Mouse (Mus musculus) midbrain, embryonic 15.5 days (tissue): ENCODE results near the gene Rcbtb2. TPM values are rescaled to one million over a fixed set of nuclear protein-coding genes. Genes with fewer than 3 reads are reported as not detected.

ENCODE experiments used
- ATAC-seq: fragments of 200-750 bp; cut with Nextera tagmentation; replicated peaks from 2 replicates; pipeline ENCODE4 v1.8.0; 2017; ENCODE audit warnings: moderate TSS enrichment
- H3K27ac ChIP-seq: fragments of 300-500 bp; sonication (generic); 2 replicates; pipeline ENCODE4 v1.5.1; 2015; ENCODE audit warnings: mild to moderate bottlenecking, inconsistent platforms
- H3K27me3 ChIP-seq: fragments of 300-500 bp; sonication (generic); replicated peaks from 2 replicates; pipeline ENCODE4 v1.6.1; 2015; ENCODE audit warnings: inconsistent platforms
- H3K36me3 ChIP-seq: fragments of 300-500 bp; sonication (generic); replicated peaks from 2 replicates; pipeline ENCODE4 v1.6.1; 2015; ENCODE audit warnings: inconsistent platforms
- H3K4me1 ChIP-seq: fragments of 300-500 bp; sonication (generic); 2 replicates; pipeline ENCODE4 v1.6.1; 2015; ENCODE audit warnings: inconsistent platforms
- H3K4me2 ChIP-seq: fragments of 300-500 bp; sonication (generic); 2 replicates; pipeline ENCODE4 v1.6.1; 2015; ENCODE audit warnings: inconsistent platforms, mild to moderate bottlenecking, moderate library complexity
- H3K4me3 ChIP-seq: fragments of 300-500 bp; sonication (generic); 2 replicates; pipeline ENCODE4 v1.5.1; 2015; ENCODE audit warnings: mild to moderate bottlenecking, inconsistent platforms
- H3K9ac ChIP-seq: fragments of 300-500 bp; sonication (generic); 2 replicates; pipeline ENCODE4 v1.6.1; 2015; ENCODE audit warnings: mild to moderate bottlenecking, inconsistent platforms
- H3K9me3 ChIP-seq: fragments of 300-500 bp; sonication (generic); 2 replicates; pipeline ENCODE4 v1.6.1; 2016; ENCODE audit warnings: inconsistent platforms
- whole genome bisulfite sequencing: fragments of 180-500 bp; shearing (Covaris S2); methylation state at CpG from one replicate; pipeline ENCODE4 v1.1.7; 2015; ENCODE audit warnings: mixed read lengths; 5-methylcytosine and 5-hydroxymethylcytosine counted together
- polyA plus RNA-seq: library from polyadenylated mRNA; unstranded; fragments of >200 nt; fragmentation: Nextera tagmentation; extraction: Ambion mirVana; gene quantifications from 2 replicates; pipeline ENCODE4 v1.2.1, GENCODE M21; 2015

Gene Rcbtb2
- polyA plus RNA-seq, 1 experiment from 2014 or later, result 60.3 TPM

DNA sequence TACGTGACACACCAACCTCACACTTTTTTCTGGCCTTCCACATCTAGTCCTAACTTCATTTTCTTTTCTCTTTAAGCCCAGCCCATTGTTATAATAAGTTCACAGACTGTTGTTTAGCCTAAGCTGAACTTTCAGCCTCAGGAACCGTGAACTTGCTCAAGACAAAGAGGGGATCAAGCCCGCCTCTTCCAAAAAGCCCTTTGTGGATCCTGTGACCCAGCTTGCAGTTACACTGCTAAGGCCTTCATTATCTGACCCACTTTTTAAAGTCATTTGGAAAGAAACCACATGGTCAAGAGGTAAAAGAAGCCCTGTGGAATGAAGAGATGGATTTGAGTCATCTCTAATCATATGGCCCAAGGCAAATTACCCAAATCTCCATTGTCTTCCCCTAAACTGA, 19.0 kb downstream of the Rcbtb2 start:
- Histone ChIP-seq H3K9ac (no peak overlapping the region; the same call in 1 of the 2 replicates), H3K27me3 (no peaks in the 10 kb centered on the region), H3K36me3 (no peaks in the 10 kb centered on the region), H3K4me3 (no peak overlapping the region), H3K27ac (peak overlapping the region; percentile 99), H3K4me2 (peak overlapping the region; percentile 82; the same call in 1 of the 2 replicates), H3K4me1 (peaks cover 27% of the 10 kb centered on the region), H3K9me3 (no peaks in the 10 kb centered on the region)
- WGBS, result 39% methylated on average over 3 of the region's 3 CpGs
- ATAC-seq, result no peak

DNA sequence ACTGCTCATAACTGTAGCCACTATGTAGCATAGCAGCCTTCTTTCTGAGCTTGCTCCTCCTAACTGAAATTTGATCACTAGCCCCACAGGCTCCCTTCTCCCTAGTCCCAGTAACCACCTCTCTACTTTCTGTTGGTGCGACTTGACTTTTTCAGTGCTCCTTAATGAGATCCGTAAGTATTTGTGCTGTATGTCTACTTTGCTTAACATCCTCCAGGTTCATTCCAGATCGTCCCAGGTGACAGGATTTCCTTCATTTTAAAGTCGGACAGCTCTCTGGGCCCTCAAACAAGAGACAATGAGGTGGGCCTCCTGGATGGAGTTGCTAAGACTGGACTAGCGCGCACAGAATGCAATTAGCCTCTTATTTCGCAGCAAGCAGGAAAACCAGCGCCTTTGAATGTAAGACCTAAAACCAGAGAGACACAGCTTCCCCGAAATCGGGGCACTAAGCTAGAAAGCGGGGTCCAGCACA, 19.6 kb downstream of the Rcbtb2 start:
- Histone ChIP-seq H3K9me3 (no peaks in the 10 kb centered on the region), H3K9ac (peak overlapping the region; percentile 98), H3K4me3 (peak overlapping the region; percentile 92), H3K4me2 (peak overlapping the region; percentile 82), H3K36me3 (no peaks in the 10 kb centered on the region), H3K27ac (peak overlapping the region; percentile 99), H3K27me3 (no peaks in the 10 kb centered on the region), H3K4me1 (peaks cover 27% of the 10 kb centered on the region)
- ATAC-seq, result peak; percentile 31
- under 1% methylated on average over 11 of the region's 11 CpGs for WGBS

DNA sequence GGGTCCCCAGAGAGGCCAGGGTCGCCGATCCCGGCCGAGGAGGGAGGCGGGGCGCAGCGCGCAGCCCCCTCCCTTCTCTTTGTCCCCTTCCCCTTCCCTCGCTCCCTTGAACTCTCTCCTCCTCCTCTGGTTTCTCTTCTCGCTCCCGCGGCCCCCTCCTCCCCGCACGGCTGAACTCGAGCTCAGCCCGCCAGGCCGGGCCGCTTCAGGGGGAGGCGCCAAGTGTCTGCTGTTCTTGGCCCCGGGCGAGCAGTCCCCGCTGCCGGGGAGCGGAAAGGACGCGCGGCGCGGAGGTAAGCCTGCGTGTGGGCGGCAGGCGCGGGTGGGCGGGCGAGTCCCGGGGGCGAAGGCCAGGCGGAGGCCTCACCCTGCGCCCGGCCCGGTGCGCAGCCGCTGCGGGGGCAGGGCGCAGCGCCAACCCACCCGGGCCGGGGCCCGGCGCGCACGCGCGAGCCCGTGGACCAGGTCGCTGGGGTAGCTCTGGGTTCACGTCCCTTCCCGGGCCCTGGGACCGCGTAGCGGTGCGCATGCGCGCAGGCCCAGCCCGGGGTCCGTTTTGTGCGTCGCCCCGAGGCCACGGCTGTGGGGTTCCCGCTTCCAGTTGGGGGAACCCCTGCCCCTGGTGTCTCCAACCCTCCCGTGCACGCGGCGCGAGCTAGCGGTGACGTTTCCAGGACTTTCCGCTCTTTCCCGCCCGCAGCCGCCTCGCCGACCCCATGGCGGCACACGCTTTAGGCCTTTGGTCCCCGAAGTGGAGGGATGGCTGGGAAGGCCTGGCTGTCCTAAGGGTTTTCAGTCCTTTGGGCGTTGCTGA, 20.3 kb downstream of the Rcbtb2 start:
- Histone ChIP-seq H3K4me2 (peak overlapping the region; percentile 82), H3K4me1 (peaks cover 27% of the 10 kb centered on the region), H3K9ac (peak overlapping the region; percentile 98), H3K9me3 (no peaks in the 10 kb centered on the region), H3K27ac (peak overlapping the region; percentile 99), H3K27me3 (no peaks in the 10 kb centered on the region), H3K36me3 (no peaks in the 10 kb centered on the region), H3K4me3 (peak overlapping the region; percentile 92)
- WGBS, result under 1% methylated on average over 83 of the region's 88 CpGs
- ATAC-seq, result peak; percentile 96

DNA sequence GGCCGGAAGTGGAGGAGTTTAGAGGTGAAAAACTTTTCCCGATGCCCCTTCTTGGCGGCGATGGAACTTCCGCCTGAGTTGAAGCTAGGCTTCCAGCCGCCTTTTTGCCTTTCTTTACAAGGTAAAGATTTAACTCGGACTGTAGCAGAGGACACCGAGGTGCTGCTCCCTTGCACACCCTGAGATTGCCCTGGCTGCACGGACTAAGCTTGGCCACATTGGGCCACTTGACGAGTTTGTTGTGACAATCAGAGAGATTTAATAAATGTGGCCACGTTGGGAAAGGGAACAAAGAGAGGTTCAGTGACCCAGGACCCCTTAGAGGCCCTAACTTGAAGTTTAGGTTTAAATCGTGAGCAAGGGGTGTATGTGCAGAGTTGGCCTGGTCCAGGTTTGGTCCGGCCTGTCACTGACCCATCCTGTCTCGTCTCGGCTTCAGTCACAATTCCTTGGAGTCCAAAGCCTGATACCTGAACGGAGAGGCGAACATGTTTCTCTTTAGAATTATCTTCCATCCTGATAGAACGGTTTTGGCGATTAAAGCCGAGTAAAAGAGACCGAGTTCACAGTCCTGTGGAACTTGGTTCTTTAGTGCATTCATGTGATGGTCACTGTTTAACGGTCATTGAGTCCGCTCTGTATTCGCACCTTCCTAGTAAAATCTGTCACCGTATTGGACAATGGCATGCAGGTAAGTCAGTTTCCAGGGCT, 21.0 kb downstream of the Rcbtb2 start:
- peaks cover 27% of the 10 kb centered on the region for H3K4me1 ChIP-seq
- ATAC-seq, result peak; percentile 32
- H3K4me2 ChIP-seq, result peak overlapping the region; percentile 82
- H3K4me3 ChIP-seq, result peak overlapping the region; percentile 92
- no peaks in the 10 kb centered on the region for H3K9me3 ChIP-seq
- no peaks in the 10 kb centered on the region for H3K36me3 ChIP-seq
- H3K9ac ChIP-seq, result peak overlapping the region; percentile 98
- peak overlapping the region; percentile 99 for H3K27ac ChIP-seq
- H3K27me3 ChIP-seq, result no peaks in the 10 kb centered on the region
- 34% methylated on average over 25 of the region's 25 CpGs for WGBS

DNA sequence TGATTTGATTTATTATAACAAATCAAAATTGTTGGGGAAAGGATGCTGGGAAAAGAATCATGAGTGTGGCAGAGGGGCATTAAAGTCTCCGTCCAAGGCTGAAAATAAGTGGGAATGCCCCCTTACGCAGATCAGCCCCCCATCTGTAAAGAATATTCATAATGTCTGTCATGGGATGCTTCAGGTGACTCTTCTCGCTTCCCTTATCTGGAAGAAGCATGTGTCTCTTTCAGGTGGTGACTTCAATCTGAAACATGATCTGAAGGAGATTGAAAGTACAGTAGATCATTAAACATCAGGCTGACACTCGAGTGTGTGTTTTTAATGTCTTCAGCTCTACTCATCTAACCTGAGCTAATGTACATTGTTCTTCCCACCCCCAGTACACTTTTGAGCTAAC, 22.7 kb downstream of the Rcbtb2 start:
- 95% methylated on average over 4 of the region's 4 CpGs for WGBS
- no peaks in the 10 kb centered on the region for H3K36me3 ChIP-seq
- no peak overlapping the region for H3K4me3 ChIP-seq
- peaks cover 27% of the 10 kb centered on the region for H3K4me1 ChIP-seq
- no peak overlapping the region for H3K4me2 ChIP-seq
- ATAC-seq, result no peak
- H3K27ac ChIP-seq, result no peak overlapping the region
- H3K9ac ChIP-seq, result no peak overlapping the region
- H3K27me3 ChIP-seq, result no peaks in the 10 kb centered on the region
- no peaks in the 10 kb centered on the region for H3K9me3 ChIP-seq

DNA sequence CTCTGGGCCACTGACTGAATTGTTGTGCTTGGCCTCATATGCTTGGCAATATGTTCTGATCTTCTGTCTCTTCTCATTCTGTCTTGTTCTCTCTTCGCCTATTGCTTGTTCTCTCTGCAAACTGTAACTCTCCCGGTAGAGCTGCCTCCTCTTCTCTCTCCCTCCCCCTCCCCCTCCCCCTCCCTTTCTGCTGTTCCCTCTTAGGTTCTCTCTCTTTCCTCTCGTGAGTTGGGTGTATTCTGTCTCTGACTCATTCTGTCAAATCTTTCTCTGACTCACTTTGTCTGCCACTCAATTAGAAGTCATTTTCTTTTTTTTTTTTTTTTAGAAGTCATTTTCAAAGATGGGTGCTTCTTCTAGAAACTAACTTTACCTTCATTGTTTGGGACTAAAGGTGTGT, 23.9 kb downstream of the Rcbtb2 start:
- ATAC-seq, result no peak
- Histone ChIP-seq H3K9me3 (no peaks in the 10 kb centered on the region), H3K4me1 (peaks cover 26% of the 10 kb centered on the region), H3K9ac (no peak overlapping the region), H3K4me2 (no peak overlapping the region), H3K36me3 (no peaks in the 10 kb centered on the region), H3K4me3 (no peak overlapping the region), H3K27ac (no peak overlapping the region), H3K27me3 (no peaks in the 10 kb centered on the region)
- 75% methylated on average over 3 of the region's 3 CpGs for WGBS

DNA sequence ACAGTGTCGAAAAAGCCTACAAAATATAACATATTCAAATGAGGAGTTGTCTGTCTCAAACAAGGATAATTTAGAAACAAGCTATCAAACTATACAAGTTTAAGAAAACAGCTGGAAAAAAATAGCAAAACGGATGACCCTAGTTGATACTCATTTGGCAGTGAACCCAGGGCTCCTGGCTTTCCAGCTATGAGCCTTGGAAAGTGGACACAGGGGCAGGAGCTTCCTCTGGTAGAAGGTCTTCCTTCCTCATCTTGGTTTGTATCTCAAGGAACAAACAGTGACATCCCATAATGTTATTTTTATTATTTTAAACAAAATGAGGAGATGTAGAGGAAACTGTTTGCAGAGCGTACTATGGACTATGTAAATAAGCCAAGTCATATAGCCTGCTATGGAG, 25.3 kb downstream of the Rcbtb2 start:
- ATAC-seq, result no peak
- H3K27ac ChIP-seq, result no peak overlapping the region
- no peaks in the 10 kb centered on the region for H3K36me3 ChIP-seq
- WGBS, result 89% methylated on average over 3 of the region's 3 CpGs
- no peak overlapping the region for H3K4me3 ChIP-seq
- H3K4me2 ChIP-seq, result no peak overlapping the region
- peaks cover 17% of the 10 kb centered on the region for H3K4me1 ChIP-seq
- H3K9me3 ChIP-seq, result no peaks in the 10 kb centered on the region
- H3K27me3 ChIP-seq, result no peaks in the 10 kb centered on the region
- H3K9ac ChIP-seq, result no peak overlapping the region

DNA sequence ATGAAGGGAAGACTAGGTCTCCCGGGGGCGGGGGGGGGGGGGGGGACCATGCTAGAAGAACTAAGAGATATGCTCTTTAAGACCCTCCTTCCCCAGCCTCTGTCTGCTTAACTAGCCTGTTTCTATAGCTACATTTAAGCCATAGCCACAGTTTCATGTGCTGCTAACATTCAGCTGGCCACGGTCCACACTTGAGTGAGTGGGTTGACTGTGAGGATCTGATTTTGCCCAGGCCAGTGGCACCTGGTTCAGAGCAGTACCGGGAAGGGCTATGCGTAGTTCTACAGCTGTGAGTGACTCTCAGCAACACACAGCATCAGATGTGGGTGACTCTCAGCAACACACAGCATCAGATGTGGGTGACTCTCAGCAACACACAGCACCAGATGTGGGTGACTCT, 38.5 kb downstream of the Rcbtb2 start:
- Histone ChIP-seq H3K4me3 (no peak overlapping the region), H3K27ac (no peak overlapping the region), H3K9me3 (no peaks in the 10 kb centered on the region), H3K27me3 (no peaks in the 10 kb centered on the region), H3K4me1 (no peaks in the 10 kb centered on the region), H3K36me3 (peaks cover 11% of the 10 kb centered on the region), H3K9ac (no peak overlapping the region), H3K4me2 (no peak overlapping the region)
- 97% methylated on average over 4 of the region's 5 CpGs for WGBS
- ATAC-seq, result no peak

DNA sequence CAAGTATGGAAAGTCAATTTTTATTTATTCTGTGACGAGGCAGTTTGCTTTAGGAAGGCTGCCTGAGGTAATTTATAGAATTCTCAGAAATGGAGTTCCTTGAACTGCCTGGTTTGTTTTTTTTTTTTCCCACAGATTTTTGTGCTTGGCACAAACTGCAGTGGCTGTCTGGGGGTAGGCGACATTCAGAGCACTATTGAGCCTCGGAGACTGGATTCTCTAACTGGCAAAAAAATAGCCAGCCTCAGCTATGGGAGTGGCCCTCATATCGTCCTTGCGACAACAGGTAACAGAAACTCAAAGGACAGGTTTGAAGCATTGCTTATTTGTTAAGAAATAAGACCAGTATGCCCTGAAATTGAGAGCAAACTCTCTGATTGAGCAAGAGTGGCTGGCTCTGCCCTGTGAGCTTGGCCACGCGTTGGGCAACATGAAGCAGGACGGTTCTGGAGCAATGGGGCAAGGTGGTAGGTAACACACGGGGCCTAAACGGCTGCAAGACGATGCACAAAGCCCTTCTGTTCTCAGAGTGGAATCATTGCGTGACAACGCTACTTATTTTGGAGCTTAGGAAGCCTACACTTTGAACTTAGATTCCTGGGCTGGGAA, 39.5 kb downstream of the Rcbtb2 start:
- Histone ChIP-seq H3K4me2 (no peak overlapping the region), H3K36me3 (peaks cover 15% of the 10 kb centered on the region), H3K4me1 (no peaks in the 10 kb centered on the region), H3K4me3 (no peak overlapping the region), H3K9me3 (no peaks in the 10 kb centered on the region), H3K27me3 (no peaks in the 10 kb centered on the region), H3K27ac (no peak overlapping the region), H3K9ac (no peak overlapping the region)
- no peak for ATAC-seq
- 92% methylated on average over 13 of the region's 13 CpGs for WGBS

DNA sequence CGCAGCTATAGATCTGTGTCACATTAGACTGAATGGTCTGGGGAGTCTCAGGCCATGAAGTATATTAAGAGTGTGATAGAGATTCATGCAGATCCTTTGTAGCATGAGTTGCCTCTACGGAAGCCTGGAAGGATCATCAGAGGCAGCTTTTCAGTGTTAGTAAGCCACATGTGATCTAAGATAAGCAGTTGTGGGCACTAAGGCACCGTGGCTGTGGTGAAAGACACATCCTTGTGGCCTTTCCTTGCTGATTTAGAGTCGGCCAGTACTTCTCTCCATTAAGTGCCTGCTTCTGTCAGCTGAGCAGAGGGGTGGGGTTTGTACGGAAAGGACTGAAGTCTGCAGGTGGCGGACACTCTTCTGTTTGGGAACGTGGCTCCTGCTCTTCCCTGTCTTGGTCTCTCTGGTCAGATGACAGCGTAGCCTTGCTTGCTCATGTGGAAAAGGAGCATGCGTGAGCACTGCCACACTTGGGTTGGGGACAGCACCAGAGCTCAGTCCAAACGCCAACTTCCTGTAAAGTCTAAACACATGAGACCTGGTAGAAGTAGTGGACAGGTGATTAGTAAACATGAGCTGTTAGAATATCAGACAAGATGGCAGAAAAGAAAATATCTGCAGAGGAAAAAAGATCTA, 40.6 kb downstream of the Rcbtb2 start:
- Histone ChIP-seq H3K36me3 (peaks cover 22% of the 10 kb centered on the region), H3K4me2 (no peak overlapping the region), H3K9ac (no peak overlapping the region), H3K9me3 (no peaks in the 10 kb centered on the region), H3K27ac (no peak overlapping the region), H3K4me1 (no peaks in the 10 kb centered on the region), H3K4me3 (no peak overlapping the region), H3K27me3 (no peaks in the 10 kb centered on the region)
- no peak for ATAC-seq
- 92% methylated on average over 10 of the region's 10 CpGs for whole genome bisulfite sequencing

DNA sequence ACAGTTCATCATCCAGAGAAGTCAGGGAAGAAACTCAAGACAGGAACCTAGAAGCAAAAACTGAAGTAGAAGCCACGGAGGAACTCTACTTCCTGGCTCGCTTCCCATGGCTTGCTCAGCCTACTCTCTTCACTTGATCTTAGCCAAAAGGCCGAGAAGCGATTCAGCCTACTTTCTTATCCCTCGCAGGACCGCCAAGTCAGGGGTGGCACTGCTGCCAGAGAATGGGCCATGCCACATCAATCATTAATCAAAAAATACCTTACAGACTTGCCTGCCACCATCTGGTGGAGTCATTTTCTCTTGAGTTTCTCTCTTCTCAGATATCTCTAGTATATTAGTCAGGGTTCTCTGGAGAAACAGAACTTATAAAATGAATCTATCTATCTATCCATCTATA, 42.3 kb downstream of the Rcbtb2 start:
- Histone ChIP-seq H3K27ac (no peak overlapping the region), H3K9ac (no peak overlapping the region), H3K36me3 (peaks cover 24% of the 10 kb centered on the region), H3K4me3 (no peak overlapping the region), H3K9me3 (no peaks in the 10 kb centered on the region), H3K27me3 (no peaks in the 10 kb centered on the region), H3K4me1 (no peaks in the 10 kb centered on the region), H3K4me2 (no peak overlapping the region)
- 98% methylated on average over 6 of the region's 6 CpGs for WGBS
- ATAC-seq, result no peak

DNA sequence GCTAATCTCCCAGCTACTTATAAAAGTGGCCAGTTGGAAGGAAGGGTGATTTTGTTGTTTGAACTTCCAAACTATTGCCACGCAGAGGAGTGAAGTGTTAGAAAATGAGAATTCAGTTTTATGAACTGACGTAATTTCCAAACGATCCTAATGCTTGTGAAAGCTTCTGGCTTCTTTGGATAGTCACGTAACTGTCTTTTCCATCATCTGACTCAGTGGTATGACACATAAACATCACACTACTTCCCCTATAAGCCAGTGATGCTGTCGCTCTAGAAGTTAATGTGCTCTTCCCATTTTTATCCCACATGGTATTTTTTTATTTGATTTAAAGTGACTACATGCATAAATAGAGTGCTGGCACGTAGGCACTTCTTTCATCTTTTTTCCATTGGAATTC, 45.8 kb downstream of the Rcbtb2 start:
- H3K4me1 ChIP-seq, result no peaks in the 10 kb centered on the region
- no peak overlapping the region for H3K4me2 ChIP-seq
- H3K9ac ChIP-seq, result no peak overlapping the region
- H3K27ac ChIP-seq, result no peak overlapping the region
- WGBS, result 95% methylated on average over 6 of the region's 6 CpGs
- no peaks in the 10 kb centered on the region for H3K9me3 ChIP-seq
- H3K4me3 ChIP-seq, result no peak overlapping the region
- peaks cover 19% of the 10 kb centered on the region; the same call in 1 of the 2 replicates for H3K36me3 ChIP-seq
- no peaks in the 10 kb centered on the region for H3K27me3 ChIP-seq
- ATAC-seq, result no peak
